9 mouse cellular contexts compared by ENCODE assay signal in genomic region chr5:22327170-22327569, GRCm38 (mm10). TPM values are rescaled to one million over a fixed set of nuclear protein-coding genes. Genes with fewer than 3 reads are reported as not detected.
A peak's percentile ranks its signal among the peaks of the same experiment; 100 is the strongest.
DNase-seq lines count a peak whose midpoint lies in the region; ATAC-seq lines count a peak whose summit lies in the region.
"Had no signal": no experiment of that assay in that cellular context is flagged by ENCODE, and none has a peak within 500 bp of the region (broad histone marks: within the 10 kb centered on the region; RNA-seq: fewer than 3 reads in every experiment).

No protein-coding gene starts in this region.

- 87% methylated on average over 3 of the region's 3 CpGs for WGBS in forebrain, embryonic 11.5 days
- 84% methylated on average over 3 of the region's 3 CpGs for WGBS in forebrain, embryonic 15.5 days
- WGBS in midbrain, embryonic 13.5 days = 84% methylated on average over 3 of the region's 3 CpGs
- WGBS in midbrain, embryonic 15.5 days = 85% methylated on average over 3 of the region's 3 CpGs
- WGBS in liver, embryonic 15.5 days (ENCODE audit: insufficient replicate concordance) = 73% methylated on average over 3 of the region's 3 CpGs

- no peak overlapping the region for H3K4me3 ChIP-seq in forebrain, embryonic 11.5 days (ENCODE audit: low read depth, low read length)
- H3K4me3 ChIP-seq in forebrain, embryonic 15.5 days = no peak overlapping the region
- H3K4me3 ChIP-seq in midbrain, embryonic 13.5 days (replicated peaks) = no peak overlapping the region
- no peak overlapping the region for H3K4me3 ChIP-seq in midbrain, embryonic 15.5 days
- no peak overlapping the region for H3K4me3 ChIP-seq in liver, embryonic 15.5 days (replicated peaks)
- H3K4me3 ChIP-seq: hindbrain, embryonic 15.5 days had no signal

- intact Hi-C loops in gastrocnemius, postnatal 14 days (cut with DNase I; ENCODE audit: low total_unique reads) = loop anchor here (10.0 kb wide), 1 partner anchor 342 kb away; no protein-coding TSS in a partner anchor

- H3K4me1 ChIP-seq in forebrain, embryonic 11.5 days (replicated peaks; ENCODE audit: control insufficient read depth, insufficient read depth, low read length) = no peaks in the 10 kb centered on the region
- no peaks in the 10 kb centered on the region for H3K4me1 ChIP-seq in forebrain, embryonic 15.5 days
- no peaks in the 10 kb centered on the region; the same call in 1 of the 2 replicates for H3K4me1 ChIP-seq in midbrain, embryonic 13.5 days (replicated peaks)
- H3K4me1 ChIP-seq in midbrain, embryonic 15.5 days = no peaks in the 10 kb centered on the region
- H3K4me1 ChIP-seq in liver, embryonic 15.5 days (replicated peaks) = peaks cover 6% of the 10 kb centered on the region

- H3K27me3 ChIP-seq in forebrain, embryonic 11.5 days (ENCODE audit: control insufficient read depth, insufficient read depth, low read length) = no peaks in the 10 kb centered on the region
- H3K27me3 ChIP-seq in forebrain, embryonic 15.5 days = no peaks in the 10 kb centered on the region
- no peaks in the 10 kb centered on the region for H3K27me3 ChIP-seq in midbrain, embryonic 13.5 days
- H3K27me3 ChIP-seq in midbrain, embryonic 15.5 days (replicated peaks) = no peaks in the 10 kb centered on the region
- peaks cover 22% of the 10 kb centered on the region for H3K27me3 ChIP-seq in liver, embryonic 15.5 days
- H3K27me3 ChIP-seq: hindbrain, embryonic 15.5 days had no signal

- DNase-seq in forebrain, embryonic 11.5 days (ENCODE audit: low spot score) = peak; percentile 60
- peak; percentile 63 for DNase-seq in c-Kit-negative CD71-positive TER-119-positive erythroid progenitor cells, embryonic 14.5 days (ENCODE audit: low read depth, low spot score)
- DNase-seq in thymus, postnatal 4 days = peak; percentile 67
- DNase-seq in gastrocnemius, postnatal 14 days = no peak

- ATAC-seq in forebrain, embryonic 11.5 days (replicated peaks; ENCODE audit: low FRiP score) = no peak
- no peak for ATAC-seq in forebrain, embryonic 15.5 days (replicated peaks)
- peak; percentile 48; the same call in 1 of the 2 replicates for ATAC-seq in midbrain, embryonic 13.5 days
- ATAC-seq in midbrain, embryonic 15.5 days (replicated peaks) = no peak
- 0 out of 2 replicates have a peak, but pooled peaks have one; percentile 29 for ATAC-seq in liver, embryonic 15.5 days (ENCODE audit: insufficient read depth)

- no peaks in the 10 kb centered on the region for H3K36me3 ChIP-seq in forebrain, embryonic 11.5 days (ENCODE audit: control insufficient read depth, insufficient read depth, low read length)
- no peaks in the 10 kb centered on the region for H3K36me3 ChIP-seq in forebrain, embryonic 15.5 days
- H3K36me3 ChIP-seq in midbrain, embryonic 13.5 days = no peaks in the 10 kb centered on the region
- H3K36me3 ChIP-seq in midbrain, embryonic 15.5 days (replicated peaks) = no peaks in the 10 kb centered on the region
- H3K36me3 ChIP-seq in liver, embryonic 15.5 days (replicated peaks) = no peaks in the 10 kb centered on the region
- H3K36me3 ChIP-seq: hindbrain, embryonic 15.5 days had no signal

- no peak overlapping the region for H3K27ac ChIP-seq in forebrain, embryonic 11.5 days (ENCODE audit: low read depth, low read length)
- H3K27ac ChIP-seq in forebrain, embryonic 15.5 days (replicated peaks) = no peak overlapping the region
- H3K27ac ChIP-seq in midbrain, embryonic 13.5 days = no peak overlapping the region
- no peak overlapping the region for H3K27ac ChIP-seq in midbrain, embryonic 15.5 days
- no peak overlapping the region for H3K27ac ChIP-seq in liver, embryonic 15.5 days (replicated peaks)
- H3K27ac ChIP-seq: hindbrain, embryonic 15.5 days had no signal

- H3K9ac ChIP-seq in forebrain, embryonic 11.5 days (ENCODE audit: low read length) = no peak overlapping the region
- H3K9ac ChIP-seq in forebrain, embryonic 15.5 days (replicated peaks) = no peak overlapping the region
- no peak overlapping the region for H3K9ac ChIP-seq in midbrain, embryonic 13.5 days (replicated peaks)
- H3K9ac ChIP-seq in midbrain, embryonic 15.5 days = no peak overlapping the region
- no peak overlapping the region for H3K9ac ChIP-seq in liver, embryonic 15.5 days
- H3K9ac ChIP-seq: hindbrain, embryonic 15.5 days had no signal

- no peak overlapping the region for H3K4me2 ChIP-seq in forebrain, embryonic 11.5 days (ENCODE audit: low read depth, low read length, severe bottlenecking)
- H3K4me2 ChIP-seq in forebrain, embryonic 15.5 days (replicated peaks) = no peak overlapping the region
- H3K4me2 ChIP-seq in midbrain, embryonic 13.5 days (replicated peaks) = no peak overlapping the region
- no peak overlapping the region for H3K4me2 ChIP-seq in midbrain, embryonic 15.5 days
- H3K4me2 ChIP-seq in liver, embryonic 15.5 days = no peak overlapping the region
- H3K4me2 ChIP-seq: hindbrain, embryonic 15.5 days had no signal

- no peaks in the 10 kb centered on the region for H3K9me3 ChIP-seq in forebrain, embryonic 11.5 days (ENCODE audit: control insufficient read depth, low read length)
- no peaks in the 10 kb centered on the region for H3K9me3 ChIP-seq in forebrain, embryonic 15.5 days
- no peaks in the 10 kb centered on the region for H3K9me3 ChIP-seq in midbrain, embryonic 13.5 days
- H3K9me3 ChIP-seq in midbrain, embryonic 15.5 days = no peaks in the 10 kb centered on the region
- H3K9me3 ChIP-seq in liver, embryonic 15.5 days (replicated peaks) = no peaks in the 10 kb centered on the region
- H3K9me3 ChIP-seq: hindbrain, embryonic 15.5 days had no signal

RNA-seq across cellular contexts. Expression of gene Reln, which starts 17.3 kb away (rescaled TPM):
- 13.8 and 15.1 TPM in 2 replicates for polyA plus RNA-seq in forebrain, embryonic 11.5 days (2014; fragmentation: Nextera tagmentation; extraction: Ambion mirVana)
- polyA plus RNA-seq in forebrain, embryonic 15.5 days (2015; fragmentation: Nextera tagmentation; extraction: Ambion mirVana) = 46.7 and 47.6 TPM in 2 replicates
- polyA plus RNA-seq in midbrain, embryonic 13.5 days (2015; fragmentation: Nextera tagmentation; extraction: Ambion mirVana) = 28.8 and 40.1 TPM in 2 replicates
- 39.2 and 51.3 TPM in 2 replicates for polyA plus RNA-seq in midbrain, embryonic 15.5 days (2015; fragmentation: Nextera tagmentation; extraction: Ambion mirVana)
- 18.7 and 26.2 TPM in 2 replicates for polyA plus RNA-seq in liver, embryonic 15.5 days (2015; fragmentation: Nextera tagmentation; extraction: Ambion mirVana)
- 1 to 10 TPM; 2.0 to 5.1 TPM for total RNA-seq in gastrocnemius, postnatal 14 days (2021)

Comparison
In these comparisons a context has a peak if more than half of its experiments do, and no peak if none do; other contexts are left out.
1. ATAC-seq: peak in midbrain, embryonic 13.5 days (single experiment) and liver, embryonic 15.5 days (single experiment); none in forebrain, embryonic 11.5 days (single experiment), forebrain, embryonic 15.5 days (single experiment) and midbrain, embryonic 15.5 days (single experiment).